Mouse (Mus musculus) adrenal gland, adult (tissue): ENCODE results near the gene Defb21.
A peak's percentile ranks its signal among the peaks of the same experiment; 100 is the strongest.

Source experiments
- DNase-seq, 2 experiments: peaks; one replicate each; pipeline ENCODE4 v3.0.0; 2022 to 2023; ENCODE audit warnings: low spot score in 1 of 2; ENCODE audit not compliant: inconsistent age in 2 of 2

Defb21 gene

GRCm38 (mm10) chr2:152572114-152572794, at the start of gene Defb21:
Gene Defb21 (plus strand): TSS chr2:152572744.
- DNase-seq = peak in 1 of 2 experiments; percentile 36

- no peak for DNase-seq
These were observed 32.4 kb upstream of the Defb21 start, which contains the start of gene Defb29 for GRCm38 (mm10) chr2:152539944-152540710. Gene Defb29 (minus strand): TSS chr2:152540098.

- DNase-seq = no peak
These were observed 30.6 kb upstream of the Defb21 start for GRCm38 (mm10) chr2:152541979-152542378.

- DNase-seq = no peak
These were observed 29.6 kb upstream of the Defb21 start for GRCm38 (mm10) chr2:152542897-152543296.

GRCm38 (mm10) chr2:152543478-152543877, 29.1 kb upstream of the Defb21 start:
- DNase-seq = no peak

GRCm38 (mm10) chr2:152544691-152545090, 27.9 kb upstream of the Defb21 start:
- DNase-seq = peak; percentile 64 to 83

GRCm38 (mm10) chr2:152548124-152548523, 24.4 kb upstream of the Defb21 start:
- DNase-seq = peak in 1 of 2 experiments; percentile 52

GRCm38 (mm10) chr2:152553774-152554423, 18.6 kb upstream of the Defb21 start:
- DNase-seq = peak; percentile 55 to 85

GRCm38 (mm10) chr2:152556655-152557054, 15.9 kb upstream of the Defb21 start:
- no peak for DNase-seq

- no peak for DNase-seq
These were observed 3.5 kb upstream of the Defb21 start, which contains the start of gene Gm17416 for GRCm38 (mm10) chr2:152569038-152569437. Gene Gm17416 (plus strand): TSS chr2:152569338.

GRCm38 (mm10) chr2:152569881-152570280, 2.7 kb upstream of the Defb21 start:
- DNase-seq = no peak

- DNase-seq = no peak
These were observed 2.2 kb upstream of the Defb21 start for GRCm38 (mm10) chr2:152570313-152570712.

- no peak for DNase-seq
These were observed 940 bp downstream of the Defb21 start for GRCm38 (mm10) chr2:152573484-152573883.

- DNase-seq = peak in 1 of 2 experiments; percentile 60
These were observed 7.6 kb downstream of the Defb21 start, which contains the start of gene Defb19 for GRCm38 (mm10) chr2:152580107-152580506. Gene Defb19 (minus strand): TSS chr2:152580312.

- no peak for DNase-seq
These were observed 8.1 kb downstream of the Defb21 start for GRCm38 (mm10) chr2:152580612-152581011.

GRCm38 (mm10) chr2:152586926-152587560, 14.5 kb downstream of the Defb21 start:
- DNase-seq = peak in 1 of 2 experiments; percentile 78

- no peak for DNase-seq
These were observed 15.9 kb downstream of the Defb21 start for GRCm38 (mm10) chr2:152588450-152588849.

- DNase-seq = no peak
These were observed 16.5 kb downstream of the Defb21 start for GRCm38 (mm10) chr2:152589021-152589420.

GRCm38 (mm10) chr2:152599299-152599698, 26.8 kb downstream of the Defb21 start, which contains the start of gene Defb45:
Gene Defb45 (minus strand): TSS chr2:152599399.
- DNase-seq = no peak

GRCm38 (mm10) chr2:152600076-152600475, 27.5 kb downstream of the Defb21 start:
- peak; percentile 58 to 75 for DNase-seq
